8 mouse cellular contexts compared by ENCODE assay signal in the genomic region with DNA sequence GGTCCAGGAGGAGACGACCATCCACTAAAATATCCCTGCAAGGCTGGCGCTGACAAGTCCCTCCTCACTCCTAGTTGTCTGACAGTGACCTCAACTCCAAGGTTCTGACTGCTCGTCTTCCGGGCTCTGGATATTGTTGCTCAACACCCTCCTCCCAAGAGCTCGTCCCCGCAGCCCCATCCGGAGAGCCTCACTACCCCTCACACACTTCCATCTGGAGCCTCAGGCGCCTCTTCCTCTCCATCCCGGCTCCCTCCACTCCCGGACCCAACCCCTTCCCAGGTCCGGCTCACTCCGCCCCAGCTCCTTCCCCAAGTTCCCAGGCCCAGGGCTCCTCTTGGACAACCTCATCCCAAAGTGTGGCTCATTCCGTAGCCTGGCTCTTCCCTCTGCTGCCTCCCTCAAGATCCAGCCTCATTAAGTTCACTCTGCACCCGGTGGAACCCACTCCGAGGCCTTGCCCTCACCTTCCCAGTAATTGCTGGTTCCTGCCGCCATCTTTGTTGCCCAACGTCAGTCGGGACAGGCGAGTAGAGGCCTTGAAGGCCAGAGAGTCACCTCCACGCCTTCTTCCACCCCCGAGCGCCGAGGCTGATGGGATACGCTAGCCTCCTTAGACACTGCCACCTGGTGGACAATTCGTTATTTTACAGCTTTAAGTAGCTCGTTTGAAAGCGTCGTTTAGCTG. TPM values are rescaled to one million over a fixed set of nuclear protein-coding genes. Genes with fewer than 3 reads are reported as not detected.
DNase-seq lines count a peak whose midpoint lies in the region; ATAC-seq lines count a peak whose summit lies in the region.

A gene (minus strand): TSS at position 527 of the 688 bp plus-strand sequence.

- peaks cover 24% of the 10 kb centered on the region for H3K36me3 ChIP-seq in hindbrain, embryonic 15.5 days

- H3K4me2 ChIP-seq in hindbrain, embryonic 15.5 days: peak within 1 kb of the TSS; percentile 65

- H3K4me3 ChIP-seq in hindbrain, embryonic 15.5 days: peak within 1 kb of the TSS; percentile 71

- peak; percentile 98 for ATAC-seq in hindbrain, embryonic 15.5 days (ENCODE audit: low FRiP score, low read depth)

- DNase-seq in T-cell, adult 2 months (ENCODE audit: low spot score): peak; percentile 92
- peak; percentile 88 to 92 for DNase-seq in cerebellum, postnatal 36 days
- peak; percentile 91 to 94 for DNase-seq in frontal cortex, postnatal 36 days (ENCODE audit: low spot score in 2 of 2)
- DNase-seq in left cerebral cortex, adult 11 months (ENCODE audit: low spot score): peak; percentile 89
- DNase-seq in lung, postnatal 4 days: peak; percentile 92 to 93
- DNase-seq in retina, postnatal 7 days (ENCODE audit: low read depth, low spot score): peak; percentile 96
- peak; percentile 71 for DNase-seq in urinary bladder, adult 2 months (ENCODE audit: low spot score)

- H3K27ac ChIP-seq in hindbrain, embryonic 15.5 days (replicated peaks): peak within 1 kb of the TSS; percentile 87

- H3K4me1 ChIP-seq in hindbrain, embryonic 15.5 days (replicated peaks): peaks cover 8% of the 10 kb centered on the region

- H3K9ac ChIP-seq in hindbrain, embryonic 15.5 days: peak within 1 kb of the TSS; percentile 87

- no peaks in the 10 kb centered on the region for H3K9me3 ChIP-seq in hindbrain, embryonic 15.5 days

- WGBS in hindbrain, embryonic 15.5 days: under 1% methylated on average over 28 of the region's 28 CpGs

- H3K27me3 ChIP-seq in hindbrain, embryonic 15.5 days: no peaks in the 10 kb centered on the region; the same call in 1 of the 2 replicates

RNA-seq across cellular contexts. Expression of the gene that starts here (rescaled TPM):
- polyA plus RNA-seq in hindbrain, embryonic 15.5 days (2015; fragmentation: Nextera tagmentation; extraction: Ambion mirVana): 24.3 and 25.4 TPM in 2 replicates
- polyA plus RNA-seq in urinary bladder, adult 2 months (2012; rRNA removed): 22.4 and 24.0 TPM in 2 replicates

Comparison
In these comparisons a context has a peak if more than half of its experiments do, and no peak if none do; other contexts are left out.
1. Peak in every context shown above with its lines: DNase-seq, ATAC-seq, H3K4me3 ChIP-seq and H3K27ac ChIP-seq.